Mouse (Mus musculus) ES-Bruce4 (cell line): ENCODE results near the gene Cth. TPM values are rescaled to one million over a fixed set of nuclear protein-coding genes. Genes with fewer than 3 reads are reported as not detected.

Experiments
- H3K27ac ChIP-seq: 2 replicates; pipeline ENCODE4 v1.5.1; 2012; ENCODE audit warnings: low read length, inconsistent platforms; ENCODE audit not compliant: insufficient read depth
- H3K27me3 ChIP-seq: 2 replicates; pipeline ENCODE4 v1.6.1; 2012; ENCODE audit warnings: mild to moderate bottlenecking, low read length, inconsistent platforms; ENCODE audit not compliant: control insufficient read depth, poor library complexity, insufficient read depth, severe bottlenecking
- H3K36me3 ChIP-seq: 2 replicates; pipeline ENCODE4 v1.6.1; 2012; ENCODE audit warnings: inconsistent platforms, mild to moderate bottlenecking, low read length, moderate library complexity; ENCODE audit not compliant: control insufficient read depth, poor library complexity, insufficient read depth, severe bottlenecking
- H3K4me1 ChIP-seq: one replicate; pipeline ENCODE4 v1.8.1; 2011; ENCODE audit warnings: low read length; ENCODE audit not compliant: control insufficient read depth, insufficient read depth
- H3K4me3 ChIP-seq: 2 replicates; pipeline ENCODE4 v1.5.1; 2011; ENCODE audit warnings: low read depth, mild to moderate bottlenecking, low read length
- H3K9ac ChIP-seq: 2 replicates; pipeline ENCODE4 v1.6.1; 2012; ENCODE audit warnings: low read depth, mild to moderate bottlenecking, inconsistent platforms; ENCODE audit not compliant: poor library complexity, severe bottlenecking
- H3K9me3 ChIP-seq: replicated peaks from 2 replicates; pipeline ENCODE4 v1.6.1; 2012; ENCODE audit warnings: mild to moderate bottlenecking, low read length, inconsistent platforms; ENCODE audit not compliant: control insufficient read depth, poor library complexity, insufficient read depth, severe bottlenecking
- CTCF ChIP-seq: IDR thresholded peaks from one replicate; pipeline ENCODE4 v1.8.1; 2011; ENCODE audit warnings: low read depth, low read length
- EP300 ChIP-seq: IDR thresholded peaks from 2 replicates; pipeline ENCODE4 v1.6.1; 2011; ENCODE audit warnings: low read depth, low read length; ENCODE audit not compliant: insufficient read depth
- POLR2A ChIP-seq: IDR thresholded peaks from one replicate; pipeline ENCODE4 v1.8.1; 2011; ENCODE audit warnings: low read length; ENCODE audit not compliant: insufficient read depth
- polyA plus RNA-seq: library from polyadenylated mRNA; stranded (reverse); fragments of >200 nt; gene quantifications from 2 replicates; pipeline ENCODE4 v1.2.4, GENCODE M21; 2011; ENCODE audit warnings: low read depth; ENCODE audit not compliant: missing spikeins, insufficient read depth, insufficient read length

Gene Cth
- polyA plus RNA-seq, 1 experiment = 52.8 TPM

GRCm38 (mm10) chr3:157901721-157902120, 23.2 kb downstream of the Cth start:
- no peak overlapping the region for H3K9ac ChIP-seq
- no peaks in the 10 kb centered on the region for H3K9me3 ChIP-seq
- no peak for TF ChIP-seq EP300
- TF ChIP-seq CTCF = no peak
- TF ChIP-seq POLR2A = no peak
- H3K4me1 ChIP-seq = no peaks in the 10 kb centered on the region
- H3K27ac ChIP-seq = no peak overlapping the region
- peaks cover 62% of the 10 kb centered on the region for H3K36me3 ChIP-seq
- H3K27me3 ChIP-seq = no peaks in the 10 kb centered on the region
- H3K4me3 ChIP-seq = no peak overlapping the region

- Histone ChIP-seq H3K27me3 (no peaks in the 10 kb centered on the region), H3K4me1 (no peaks in the 10 kb centered on the region), H3K4me3 (no peak overlapping the region), H3K36me3 (peaks cover 47% of the 10 kb centered on the region), H3K27ac (no peak overlapping the region), H3K9ac (no peak overlapping the region), H3K9me3 (no peaks in the 10 kb centered on the region)
- TF ChIP-seq EP300 = no peak
- TF ChIP-seq POLR2A = no peak
- no peak for TF ChIP-seq CTCF
Observed at GRCm38 (mm10) chr3:157899986-157900385, 24.9 kb downstream of the Cth start.

- H3K27me3 ChIP-seq = no peaks in the 10 kb centered on the region
Observed at GRCm38 (mm10) chr3:157897645-157898044, 27.2 kb downstream of the Cth start.

GRCm38 (mm10) chr3:157891819-157892218, 33.1 kb downstream of the Cth start:
- no peaks in the 10 kb centered on the region for H3K4me1 ChIP-seq
- H3K27me3 ChIP-seq = no peaks in the 10 kb centered on the region
- H3K4me3 ChIP-seq = no peak overlapping the region
- no peaks in the 10 kb centered on the region for H3K9me3 ChIP-seq
- H3K36me3 ChIP-seq = peaks cover 7% of the 10 kb centered on the region
- TF ChIP-seq CTCF (no peak), POLR2A (no peak), EP300 (no peak)
- no peak overlapping the region for H3K27ac ChIP-seq
- no peak overlapping the region for H3K9ac ChIP-seq

More at GRCm38 (mm10) chr3:157897645-157898044, 27.2 kb downstream of the Cth start:
- Histone ChIP-seq H3K4me1 (no peaks in the 10 kb centered on the region), H3K27ac (no peak overlapping the region), H3K9ac (no peak overlapping the region), H3K9me3 (no peaks in the 10 kb centered on the region), H3K36me3 (peaks cover 35% of the 10 kb centered on the region), H3K4me3 (no peak overlapping the region)
- TF ChIP-seq CTCF (no peak), EP300 (no peak), POLR2A (no peak)

GRCm38 (mm10) chr3:157884081-157884643, 40.7 kb downstream of the Cth start:
- no peak overlapping the region for H3K4me3 ChIP-seq
- no peaks in the 10 kb centered on the region for H3K9me3 ChIP-seq
- TF ChIP-seq EP300 (no peak), POLR2A (no peak), CTCF (no peak)
- no peaks in the 10 kb centered on the region for H3K27me3 ChIP-seq
- H3K36me3 ChIP-seq = no peaks in the 10 kb centered on the region
- no peak overlapping the region for H3K9ac ChIP-seq
- H3K27ac ChIP-seq = no peak overlapping the region
- no peaks in the 10 kb centered on the region for H3K4me1 ChIP-seq

DNA sequence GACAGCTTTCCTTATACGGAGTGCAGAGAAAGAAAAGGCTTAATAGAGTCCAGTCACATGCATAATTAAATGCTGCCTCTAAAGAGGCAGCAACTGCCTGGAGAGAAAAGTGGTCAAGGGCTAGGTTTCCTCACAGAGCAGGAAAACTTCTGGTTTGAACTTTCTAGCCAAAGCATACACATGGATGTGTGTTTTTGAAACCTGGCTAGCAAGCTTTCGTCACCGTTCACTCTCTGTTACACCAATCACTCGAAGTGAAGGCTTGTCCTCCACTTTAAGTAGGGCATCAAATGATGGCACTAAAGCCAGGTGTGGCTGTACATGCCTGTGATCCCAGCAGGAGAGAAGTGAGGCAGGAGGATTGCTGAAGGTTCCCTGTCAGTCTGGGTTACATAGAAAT, 41.8 kb downstream of the Cth start:
- no peaks in the 10 kb centered on the region for H3K36me3 ChIP-seq
- H3K4me1 ChIP-seq = no peaks in the 10 kb centered on the region
- no peaks in the 10 kb centered on the region for H3K27me3 ChIP-seq
- H3K4me3 ChIP-seq = no peak overlapping the region
- no peaks in the 10 kb centered on the region for H3K9me3 ChIP-seq
- H3K9ac ChIP-seq = no peak overlapping the region
- no peak overlapping the region for H3K27ac ChIP-seq
- TF ChIP-seq POLR2A = no peak
- TF ChIP-seq EP300 = no peak
- TF ChIP-seq CTCF = no peak
